Mouse (Mus musculus) kidney, postnatal 0 days (tissue): ENCODE data around the gene Tstd1. TPM values are rescaled to one million over a fixed set of nuclear protein-coding genes. Genes with fewer than 3 reads are reported as not detected.

Experiments used
- ATAC-seq: fragments of 200-750 bp; cut with Nextera tagmentation; replicated peaks from 2 replicates; pipeline ENCODE4 v1.8.0; 2017; ENCODE audit warnings: low read depth, moderate number of reproducible peaks, moderate TSS enrichment, moderate library complexity; ENCODE audit not compliant: low FRiP score
- DNase-seq: peaks from one replicate; pipeline ENCODE4 v3.0.0-alpha.2; 2016; ENCODE audit warnings: low spot score
- H3K27ac ChIP-seq: fragments of 300-500 bp; sonication (generic); 2 replicates; pipeline ENCODE4 v1.5.1; 2014; ENCODE audit warnings: mild to moderate bottlenecking
- H3K27me3 ChIP-seq: fragments of 300-500 bp; sonication (generic); 2 replicates; pipeline ENCODE4 v1.6.1; 2014; ENCODE audit warnings: low read length, mixed read lengths; ENCODE audit not compliant: insufficient read depth
- H3K36me3 ChIP-seq: fragments of 300-500 bp; sonication (generic); 2 replicates; pipeline ENCODE4 v1.6.1; 2014; ENCODE audit warnings: low read length, mixed read lengths; ENCODE audit not compliant: insufficient read depth
- H3K4me1 ChIP-seq: fragments of 300-500 bp; sonication (generic); replicated peaks from 2 replicates; pipeline ENCODE4 v1.6.1; 2014; ENCODE audit warnings: antibody characterized with exemption, low read length, mixed read lengths; ENCODE audit not compliant: insufficient read depth
- H3K4me2 ChIP-seq: fragments of 300-500 bp; sonication (generic); 2 replicates; pipeline ENCODE4 v1.6.1; 2014; ENCODE audit warnings: mild to moderate bottlenecking, low read length, moderate library complexity, mixed read lengths
- H3K4me3 ChIP-seq: fragments of 300-500 bp; sonication (generic); replicated peaks from 2 replicates; pipeline ENCODE4 v1.5.1; 2014; ENCODE audit warnings: low read depth, low read length
- H3K9ac ChIP-seq: fragments of 300-500 bp; sonication (generic); 2 replicates; pipeline ENCODE4 v1.6.1; 2014; ENCODE audit warnings: low read depth, low read length
- H3K9me3 ChIP-seq: fragments of 300-500 bp; sonication (generic); replicated peaks from 2 replicates; pipeline ENCODE4 v1.6.1; 2016; ENCODE audit warnings: low read length, inconsistent platforms, mixed read lengths
- CTCF ChIP-seq: IDR thresholded peaks from 2 replicates; pipeline ENCODE4 v1.5.1; 2016; ENCODE audit warnings: antibody characterized with exemption, low read depth, mild to moderate bottlenecking, moderate library complexity
- WGBS: fragments of 180-500 bp; shearing (Covaris S2); extraction: QIAGEN DNeasy Blood & Tissue Kit; methylation state at CpG from one replicate; pipeline ENCODE4 v1.1.7; 2014; 5-methylcytosine and 5-hydroxymethylcytosine counted together
- polyA plus RNA-seq: library from polyadenylated mRNA; unstranded; fragments of >200 nt; fragmentation: Nextera tagmentation; extraction: Ambion mirVana; gene quantifications from 2 replicates; pipeline ENCODE4 v1.2.1, GENCODE M21; 2015

Tstd1 gene
- polyA plus RNA-seq, result 3.6 and 4.8 TPM in 2 replicates

DNA sequence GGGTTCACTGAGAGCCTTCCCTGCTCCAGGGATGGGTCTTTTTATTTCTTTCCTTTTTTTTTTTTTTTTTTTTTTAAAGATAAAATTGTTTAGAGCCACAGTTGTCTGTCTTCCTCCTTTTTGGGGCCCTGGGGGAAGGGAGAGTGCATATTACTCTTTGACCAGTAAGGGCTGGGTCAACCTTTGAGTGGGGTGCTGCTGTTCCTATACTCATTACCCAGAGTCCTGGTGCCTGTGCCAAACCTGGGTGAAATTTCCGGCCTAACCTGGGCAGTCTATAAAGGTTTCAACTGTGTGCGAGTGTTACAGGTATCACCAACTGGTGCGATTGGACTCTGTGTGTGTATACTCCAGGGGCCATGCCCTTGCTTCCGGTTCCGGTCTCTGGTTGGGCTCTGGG is at the start of gene Tstd1:
Gene Tstd1 (plus strand): TSS at position 213 of the 400 bp plus-strand sequence.
- Histone ChIP-seq H3K4me2 (no peak within 1 kb of the TSS), H3K9ac (no peak within 1 kb of the TSS), H3K27me3 (no peaks in the 10 kb centered on the region), H3K27ac (no peak within 1 kb of the TSS), H3K36me3 (peaks cover 34% of the 10 kb centered on the region), H3K9me3 (no peaks in the 10 kb centered on the region), H3K4me1 (no peaks in the 10 kb centered on the region), H3K4me3 (no peak within 1 kb of the TSS)
- WGBS, result 88% methylated on average over 5 of the region's 5 CpGs
- ATAC-seq (no peak; the same call in 1 of the 2 replicates), DNase-seq (no peak)
- TF ChIP-seq CTCF, result no peak

DNA sequence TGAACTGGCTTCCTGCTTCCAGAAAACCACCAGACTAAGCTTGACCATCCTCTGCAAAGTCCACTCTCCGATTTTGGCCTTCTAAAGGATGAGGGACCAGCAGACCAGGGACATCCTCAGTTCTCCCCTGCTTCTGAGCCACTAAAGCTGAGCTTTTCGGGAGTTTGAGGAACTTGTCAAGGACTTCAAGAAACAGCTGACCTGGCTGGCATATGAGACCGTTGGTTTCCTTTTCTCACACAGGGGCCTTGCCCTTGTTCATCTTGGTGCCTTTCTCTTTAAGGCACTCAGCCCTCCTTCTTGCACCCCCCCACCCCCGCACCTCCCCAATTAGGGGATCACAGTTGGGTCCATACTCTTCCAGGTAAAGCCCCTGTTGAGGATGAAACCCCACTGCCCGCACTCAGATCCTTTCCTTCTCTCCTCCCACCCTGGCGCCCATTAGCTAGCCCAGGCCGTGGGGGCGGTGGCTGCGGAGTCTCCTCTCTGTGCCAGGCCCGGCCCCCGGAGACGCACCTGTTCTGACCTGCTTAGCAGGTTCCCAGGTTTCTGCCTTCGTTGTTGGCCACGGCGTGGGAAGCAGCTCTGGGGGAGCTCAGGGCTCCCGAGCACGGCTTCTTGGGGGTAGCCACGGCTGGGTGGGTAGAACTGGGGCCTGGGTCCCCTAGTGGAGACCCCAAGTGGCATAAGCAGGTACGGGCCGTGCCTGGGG is 48.7 kb upstream of the Tstd1 start, which contains the start of gene Nectin4:
Gene Nectin4 (plus strand): TSS at position 255 of the 712 bp plus-strand sequence.
- Histone ChIP-seq H3K4me3 (no peak within 1 kb of the TSS), H3K4me2 (peak within 1 kb of the TSS; percentile 7; the same call in 1 of the 2 replicates), H3K27ac (peak within 1 kb of the TSS; percentile 57), H3K9me3 (no peaks in the 10 kb centered on the region), H3K36me3 (no peaks in the 10 kb centered on the region), H3K4me1 (peaks cover 4% of the 10 kb centered on the region; the same call in 1 of the 2 replicates), H3K9ac (no peak within 1 kb of the TSS), H3K27me3 (no peaks in the 10 kb centered on the region)
- peak; percentile 72; the same call in 1 of the 2 replicates for ATAC-seq
- peak; percentile 14 for DNase-seq
- no peak for TF ChIP-seq CTCF
- WGBS, result 36% methylated on average over 20 of the region's 20 CpGs

GRCm38 (mm10) chr1:171372880-171373279 is 45.8 kb upstream of the Tstd1 start:
- H3K4me2 ChIP-seq, result no peak overlapping the region
- no peaks in the 10 kb centered on the region for H3K9me3 ChIP-seq
- no peaks in the 10 kb centered on the region for H3K27me3 ChIP-seq
- no peak overlapping the region for H3K9ac ChIP-seq
- TF ChIP-seq CTCF, result no peak
- 58% methylated on average over 3 of the region's 3 CpGs for WGBS
- peaks cover 4% of the 10 kb centered on the region; the same call in 1 of the 2 replicates for H3K4me1 ChIP-seq
- no peak for ATAC-seq
- no peak overlapping the region for H3K4me3 ChIP-seq
- no peaks in the 10 kb centered on the region for H3K36me3 ChIP-seq
- DNase-seq, result no peak
- no peak overlapping the region for H3K27ac ChIP-seq

- no peak for DNase-seq
- Histone ChIP-seq H3K4me2 (no peak overlapping the region), H3K4me3 (no peak overlapping the region), H3K36me3 (no peaks in the 10 kb centered on the region), H3K27me3 (no peaks in the 10 kb centered on the region), H3K4me1 (no peaks in the 10 kb centered on the region; the same call in 1 of the 2 replicates), H3K9ac (no peak overlapping the region), H3K27ac (no peak overlapping the region), H3K9me3 (no peaks in the 10 kb centered on the region)
- no peak for TF ChIP-seq CTCF
- WGBS, result 4% methylated on average over 3 of the region's 4 CpGs
- ATAC-seq, result no peak
Observed at GRCm38 (mm10) chr1:171373946-171374345, 44.7 kb upstream of the Tstd1 start.

DNA sequence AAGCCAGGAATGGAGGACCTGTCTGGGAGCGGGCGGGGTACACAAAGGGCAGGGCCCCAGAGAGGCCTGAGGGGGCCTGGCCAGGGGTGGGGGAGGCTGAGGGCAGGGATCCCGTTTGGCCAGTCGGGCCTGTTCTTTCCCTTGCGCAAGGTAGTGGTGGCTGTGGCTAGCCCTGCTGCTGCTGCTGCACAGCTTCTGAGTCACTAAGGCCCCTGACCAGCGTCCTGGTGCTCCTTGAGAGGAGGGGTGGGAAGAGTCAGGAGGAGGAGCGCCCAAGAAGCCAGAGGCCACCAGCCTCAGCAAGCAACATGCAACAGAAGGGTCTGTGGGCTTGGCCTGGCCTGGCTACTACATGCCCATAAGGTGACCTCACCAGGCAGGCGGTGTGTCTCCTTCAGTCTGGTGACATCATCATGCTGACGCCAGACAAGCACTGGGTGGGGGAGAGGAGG is 43.0 kb upstream of the Tstd1 start:
- no peak overlapping the region for H3K27ac ChIP-seq
- 42% methylated on average over 9 of the region's 9 CpGs for WGBS
- ATAC-seq, result peak; percentile 30; the same call in 1 of the 2 replicates

DNA sequence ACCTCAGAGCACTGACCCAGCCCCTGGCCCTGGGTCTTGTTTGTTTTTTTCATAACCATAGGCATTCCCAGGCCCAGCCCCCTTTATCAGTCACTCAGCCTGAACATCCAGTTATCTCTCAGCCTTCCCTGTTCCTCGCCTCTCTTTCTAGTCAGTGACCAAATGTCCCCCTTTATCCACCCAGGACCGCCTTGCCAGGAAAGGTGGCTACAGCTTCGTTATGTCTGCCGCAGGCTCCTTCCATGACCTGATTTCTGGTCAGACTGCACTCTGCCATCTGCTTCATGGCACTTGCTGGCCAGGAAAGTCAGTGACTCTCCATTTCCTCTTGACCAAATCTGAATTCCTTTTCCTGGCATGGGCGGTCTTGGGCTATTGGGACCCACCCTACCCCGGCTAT is 40.4 kb upstream of the Tstd1 start:
- peaks cover 7% of the 10 kb centered on the region for H3K4me1 ChIP-seq
- H3K27me3 ChIP-seq, result peaks cover 3% of the 10 kb centered on the region; the same call in 1 of the 2 replicates
- H3K4me3 ChIP-seq, result no peak overlapping the region
- H3K9ac ChIP-seq, result no peak overlapping the region
- DNase-seq (no peak), ATAC-seq (no peak)
- H3K36me3 ChIP-seq, result no peaks in the 10 kb centered on the region
- no peak overlapping the region for H3K27ac ChIP-seq
- H3K9me3 ChIP-seq, result no peaks in the 10 kb centered on the region
- TF ChIP-seq CTCF, result no peak
- WGBS, result 86% methylated on average over 6 of the region's 6 CpGs
- no peak overlapping the region for H3K4me2 ChIP-seq

More for the DNA sequence above, 43.0 kb upstream of the Tstd1 start:
- Histone ChIP-seq H3K27me3 (peaks cover 3% of the 10 kb centered on the region; the same call in 1 of the 2 replicates), H3K4me3 (no peak overlapping the region), H3K36me3 (no peaks in the 10 kb centered on the region), H3K4me1 (peaks cover 7% of the 10 kb centered on the region), H3K4me2 (no peak overlapping the region), H3K9ac (no peak overlapping the region), H3K9me3 (no peaks in the 10 kb centered on the region)
- DNase-seq, result no peak
- TF ChIP-seq CTCF, result no peak
